Mouse (Mus musculus) B cell, adult (primary cell): ENCODE results near the gene Pdcd6ip. TPM values are rescaled to one million over a fixed set of nuclear protein-coding genes. Genes with fewer than 3 reads are reported as not detected.

Experiments
- total RNA-seq: library from RNA; stranded (reverse); gene quantifications from 4 replicates; pipeline ENCODE4 v1.2.4, GENCODE M21; 2023; ENCODE audit not compliant: inconsistent age

Pdcd6ip gene
- total RNA-seq = 125 to 150 TPM (median 135 TPM) in 4 replicates

GRCm38 (mm10) chr9:113707481-113708360 is at the start of gene Pdcd6ip:
Gene Pdcd6ip, minus strand, starts transcription at chr9:113708259.

DNA sequence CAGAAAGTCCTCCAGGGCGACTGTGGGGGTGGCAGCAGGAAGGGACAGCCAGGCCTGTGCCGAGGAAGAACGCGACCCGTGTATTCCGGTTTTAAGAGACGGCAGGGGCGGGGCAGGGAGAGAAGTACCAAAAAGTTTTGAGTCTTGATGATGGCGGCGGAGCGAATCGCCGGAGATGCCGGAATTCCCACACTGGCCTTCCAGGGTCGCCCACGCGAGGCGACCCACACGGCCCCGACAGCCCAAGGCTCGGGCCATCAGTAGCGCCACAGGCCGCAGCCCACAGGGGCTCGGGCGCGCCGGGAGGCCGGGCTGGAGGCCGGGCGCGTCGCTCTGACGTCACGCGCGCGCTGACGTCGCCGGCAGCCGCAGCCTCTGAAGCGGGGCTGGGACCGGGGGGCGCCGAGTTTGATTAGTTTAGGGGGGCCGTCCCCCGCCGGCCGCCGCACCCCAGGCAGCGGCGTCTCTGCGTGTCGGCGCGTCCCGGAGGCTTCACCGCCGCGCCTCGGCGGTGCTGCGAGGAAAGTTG is 33.1 kb upstream of the Pdcd6ip start, which contains the start of gene Clasp2:
Gene Clasp2 (plus strand): TSS at position 366 of the 529 bp plus-strand sequence.

Other genes starting within 250 kb of the Pdcd6ip start
- 49.8 to 54.0 TPM (median 51.9 TPM) in 4 replicates for gene Clasp2, start 33.2 kb upstream of the Pdcd6ip start, total RNA-seq
- 146 to 162 TPM (median 154 TPM) in 4 replicates for gene Ubp1, start 222.7 kb upstream of the Pdcd6ip start, total RNA-seq